Mouse (Mus musculus): ENCODE measurements around the gene Shroom2.

GRCm38 (mm10) chrX:152738191-152738590 is 31.1 kb downstream of the Shroom2 start:
- TF ChIP-seq CTCF (IDR thresholded peaks at IDR 0.05; ENCODE audit: borderline replicate concordance, extremely low read depth, insufficient read depth, insufficient read length) (no peak), POLR2A (IDR thresholded peaks at IDR 0.05; ENCODE audit: borderline replicate concordance, extremely low read depth, insufficient read depth, insufficient read length, poor library complexity, severe bottlenecking) (no peak)

Data from brain, embryonic 14.5 days (tissue).